Mouse (Mus musculus): Measurements from ENCODE around the gene Slc15a5.

GRCm38 (mm10) chr6:138102940-138103339 is 23.2 kb upstream of the Slc15a5 start:
- no peak for TF ChIP-seq CTCF (IDR thresholded peaks at IDR 0.05; ENCODE audit: low read depth)
- no peak for TF ChIP-seq EP300 (optimal IDR thresholded peaks at IDR 0.05)

Data from stomach, postnatal 0 days (tissue).